Mouse (Mus musculus): ENCODE results near the gene Tarbp2.

Tarbp2 gene

DNA sequence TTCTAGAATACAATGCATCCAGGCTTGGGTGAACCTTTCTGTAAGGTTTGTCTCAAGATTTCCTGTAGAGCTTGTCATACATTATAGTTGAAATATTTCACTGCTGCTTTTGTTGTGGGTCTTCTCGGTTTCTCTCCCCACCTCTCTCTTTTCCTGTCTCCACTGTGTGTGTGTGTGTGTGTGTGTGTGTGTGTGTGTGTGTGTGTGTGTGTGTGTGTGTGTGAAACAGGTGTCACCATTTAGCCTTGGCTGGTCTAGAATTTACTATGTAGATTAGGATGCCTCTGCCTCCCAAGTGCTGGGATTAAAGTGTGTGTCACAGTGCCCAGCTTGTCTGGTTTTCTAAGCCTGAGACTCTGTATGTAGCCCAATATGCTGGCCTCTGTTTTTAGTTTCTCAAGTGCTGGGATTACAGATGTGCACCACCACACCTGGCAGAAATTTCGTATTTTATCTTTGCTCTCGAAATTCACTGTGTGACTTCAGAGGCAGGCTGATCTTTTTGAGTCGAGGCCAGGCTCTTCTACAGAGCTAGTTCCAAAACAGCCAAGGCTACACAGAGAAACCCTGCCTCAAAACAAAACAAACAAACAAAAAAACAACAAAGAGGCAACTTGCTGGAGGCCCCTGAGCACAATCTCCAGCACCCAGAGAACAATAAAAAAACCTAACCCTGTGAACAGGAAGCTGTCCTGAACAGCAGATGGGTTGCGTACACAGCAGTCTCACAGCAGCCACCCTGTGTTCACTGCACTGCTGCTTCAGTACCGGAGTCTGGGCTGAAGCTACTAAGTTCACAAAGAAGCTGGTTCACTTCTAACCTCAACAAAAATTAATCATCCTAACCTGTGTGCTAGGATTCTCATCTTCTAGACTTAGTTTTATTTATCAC, 8.4 kb downstream of the Tarbp2 start:
- DNase-seq (ENCODE audit: low read depth, low spot score): no peak

DNA sequence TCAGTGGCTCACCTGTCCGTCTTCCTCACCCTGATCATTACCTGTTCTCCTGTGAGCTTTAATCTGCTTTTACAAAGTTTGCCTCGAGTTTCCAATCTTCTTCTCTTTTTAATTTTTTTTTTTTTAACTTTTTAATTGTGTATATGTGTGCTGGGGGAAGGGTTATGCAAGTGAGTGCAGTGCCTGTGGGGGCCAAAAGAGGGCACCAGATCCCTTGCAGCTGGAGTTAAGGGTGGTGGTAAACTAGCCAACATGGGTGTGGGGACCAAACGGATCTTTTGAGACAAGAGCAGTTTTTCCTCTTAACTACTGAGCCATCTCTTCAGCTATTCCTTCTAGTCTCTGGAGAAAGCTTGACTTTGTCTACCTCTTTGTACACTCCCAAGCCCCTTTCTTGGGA, 9.9 kb downstream of the Tarbp2 start:
- no peak for DNase-seq (ENCODE audit: low read depth, low spot score)

DNA sequence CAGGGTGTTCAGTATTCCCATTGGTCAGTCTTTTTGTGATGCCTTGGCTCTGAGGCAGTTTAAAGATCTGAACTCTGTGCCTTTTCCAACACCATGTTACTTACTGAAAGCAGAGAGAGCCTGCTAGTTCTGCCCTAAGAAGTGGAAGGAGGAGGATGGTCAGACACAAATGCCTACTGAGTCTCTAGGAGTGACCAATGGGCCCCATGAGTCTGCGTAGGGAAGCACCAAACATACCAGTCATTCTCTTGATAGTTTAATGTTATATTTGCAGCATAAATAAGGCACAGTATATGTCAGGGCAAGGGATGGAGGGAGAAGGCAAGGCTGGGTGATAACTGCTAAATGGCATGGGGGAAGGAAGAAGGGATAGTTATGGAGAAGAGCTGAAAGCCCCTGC, 10.4 kb downstream of the Tarbp2 start:
- no peak for DNase-seq (ENCODE audit: low read depth, low spot score)

DNA sequence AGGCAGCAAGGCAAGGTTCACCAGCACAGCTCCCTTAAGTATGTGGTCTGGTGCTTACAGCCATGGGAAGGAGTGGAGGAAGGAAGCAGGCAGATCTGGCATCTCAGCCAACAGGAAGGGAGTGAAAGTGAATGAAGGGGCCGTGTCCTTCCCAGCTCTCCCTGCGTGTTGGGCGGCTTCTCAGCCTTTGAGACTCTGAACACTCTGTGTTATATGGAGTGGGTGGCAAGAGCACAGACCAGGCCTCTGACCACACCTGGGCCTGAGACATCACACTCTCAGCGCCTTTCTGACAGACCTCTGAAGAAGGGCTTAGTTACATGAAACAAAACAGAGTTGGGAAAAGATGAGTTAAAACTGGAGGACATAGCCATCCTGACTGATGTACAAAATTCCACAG, 12.6 kb downstream of the Tarbp2 start:
- DNase-seq (ENCODE audit: low read depth, low spot score): no peak

DNA sequence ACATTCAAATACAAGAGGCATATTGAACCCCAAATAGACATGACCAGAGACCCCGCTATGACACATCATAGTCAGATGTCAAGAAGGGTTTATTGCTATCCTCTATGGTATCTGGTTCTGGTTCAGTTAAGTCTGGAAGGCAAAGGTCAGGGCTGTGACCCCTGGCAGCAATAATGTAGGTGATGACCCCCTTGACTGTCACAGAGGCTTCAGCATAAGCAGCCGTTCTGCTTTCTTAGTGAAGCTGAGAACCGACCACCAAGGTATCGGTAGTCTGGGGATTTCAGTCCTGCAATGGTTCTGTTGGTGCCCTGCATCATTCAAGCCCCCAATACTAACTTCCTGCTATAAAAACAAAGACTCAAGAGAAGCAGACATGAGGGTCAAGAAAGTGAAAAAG, 13.6 kb downstream of the Tarbp2 start:
- DNase-seq (ENCODE audit: low read depth, low spot score): no peak

DNA sequence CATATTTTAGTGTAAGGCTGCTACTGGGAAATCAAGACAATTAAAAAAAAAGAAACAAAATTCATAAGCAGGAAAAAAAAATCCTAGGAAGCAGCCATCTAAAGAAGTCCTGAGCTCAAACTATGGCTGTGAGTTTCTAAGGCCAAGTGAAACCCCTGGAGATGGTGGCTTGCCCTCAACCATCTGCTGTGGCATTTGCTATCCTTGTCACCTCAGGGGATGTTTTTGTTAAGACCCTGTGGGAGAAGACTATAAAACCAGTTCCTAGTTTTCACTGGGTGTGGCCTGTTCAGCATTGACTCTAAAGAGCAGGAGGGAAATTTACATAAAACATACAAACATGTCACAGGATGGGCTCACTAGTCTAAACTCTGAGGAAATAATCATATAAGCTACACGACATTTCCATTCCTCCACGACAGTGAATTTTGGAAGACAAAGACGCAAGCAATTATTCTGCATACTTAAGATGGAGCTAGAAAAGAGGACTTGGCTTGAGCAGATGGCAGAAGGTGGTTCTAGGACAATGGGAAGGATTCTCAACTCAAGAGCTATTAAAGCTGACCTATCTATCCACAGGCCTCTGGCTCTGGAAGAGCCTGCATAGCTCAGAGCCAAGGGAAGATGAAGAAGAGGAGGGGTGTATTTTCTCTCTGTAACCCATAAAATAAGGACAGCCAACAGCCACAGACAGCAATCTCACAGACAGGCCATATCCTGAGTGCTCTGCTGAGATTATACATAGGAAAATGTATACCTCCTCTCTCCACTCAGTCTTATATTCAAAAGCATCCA, 14.3 kb downstream of the Tarbp2 start:
- DNase-seq (ENCODE audit: low read depth, low spot score): no peak

DNA sequence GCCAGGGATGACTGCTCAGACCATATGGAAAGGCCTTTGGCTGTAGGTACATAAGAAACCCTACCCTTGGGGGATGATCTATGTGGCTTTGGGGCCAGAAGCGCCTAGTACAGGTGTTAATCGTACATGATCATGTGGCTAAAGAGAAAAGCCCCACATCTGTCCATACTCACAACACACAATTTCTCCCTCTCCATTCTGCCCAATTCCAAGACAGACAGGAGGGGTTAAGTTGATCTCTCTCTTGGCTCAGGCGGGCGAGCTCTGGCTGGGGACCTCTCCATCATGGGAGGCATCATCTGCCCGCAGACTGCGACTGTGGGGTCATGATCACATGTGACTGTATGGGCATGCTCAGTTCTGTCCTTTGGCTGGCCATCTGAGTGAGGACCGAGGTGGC, 15.9 kb downstream of the Tarbp2 start:
- no peak for DNase-seq (ENCODE audit: low read depth, low spot score)

DNA sequence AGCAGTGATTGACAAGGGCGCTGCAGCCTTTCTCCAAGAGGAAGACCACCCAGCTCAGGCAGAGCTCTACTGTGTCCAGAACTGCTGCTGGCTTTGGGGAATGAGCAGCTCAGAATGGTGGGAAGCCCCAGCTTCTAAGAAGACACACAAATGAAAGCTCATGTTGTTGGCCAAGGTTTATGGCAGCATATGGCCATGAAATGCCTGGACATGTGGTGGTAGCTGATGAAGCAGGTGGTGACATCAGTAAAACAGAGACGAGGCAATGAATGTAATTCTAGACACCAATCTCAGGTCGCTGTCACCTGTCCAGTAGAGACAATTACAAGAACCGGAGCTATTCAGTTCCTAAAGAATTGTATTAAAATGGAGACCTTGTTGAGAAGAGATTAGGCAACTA, 26.8 kb downstream of the Tarbp2 start:
- DNase-seq (ENCODE audit: low read depth, low spot score): no peak

DNA sequence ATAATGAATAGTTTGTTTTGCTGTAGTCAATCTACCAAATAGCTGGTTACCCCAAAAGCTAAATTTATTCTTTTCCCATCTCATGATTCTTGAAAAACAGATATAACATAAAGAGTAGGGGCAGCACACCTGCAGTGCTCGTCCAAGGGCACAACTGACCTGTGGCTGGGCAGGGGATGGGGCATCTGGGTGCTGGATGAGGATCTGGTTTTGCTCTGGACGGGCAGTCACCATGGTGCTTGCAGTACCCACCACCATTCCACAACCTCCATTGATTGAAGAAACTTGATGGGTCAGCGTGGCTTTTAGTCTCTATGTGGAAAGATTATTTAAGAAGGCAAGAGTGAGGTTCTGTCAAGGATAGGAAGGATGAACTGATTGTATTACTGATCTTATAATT, 28.3 kb downstream of the Tarbp2 start:
- DNase-seq (ENCODE audit: low read depth, low spot score): no peak

DNA sequence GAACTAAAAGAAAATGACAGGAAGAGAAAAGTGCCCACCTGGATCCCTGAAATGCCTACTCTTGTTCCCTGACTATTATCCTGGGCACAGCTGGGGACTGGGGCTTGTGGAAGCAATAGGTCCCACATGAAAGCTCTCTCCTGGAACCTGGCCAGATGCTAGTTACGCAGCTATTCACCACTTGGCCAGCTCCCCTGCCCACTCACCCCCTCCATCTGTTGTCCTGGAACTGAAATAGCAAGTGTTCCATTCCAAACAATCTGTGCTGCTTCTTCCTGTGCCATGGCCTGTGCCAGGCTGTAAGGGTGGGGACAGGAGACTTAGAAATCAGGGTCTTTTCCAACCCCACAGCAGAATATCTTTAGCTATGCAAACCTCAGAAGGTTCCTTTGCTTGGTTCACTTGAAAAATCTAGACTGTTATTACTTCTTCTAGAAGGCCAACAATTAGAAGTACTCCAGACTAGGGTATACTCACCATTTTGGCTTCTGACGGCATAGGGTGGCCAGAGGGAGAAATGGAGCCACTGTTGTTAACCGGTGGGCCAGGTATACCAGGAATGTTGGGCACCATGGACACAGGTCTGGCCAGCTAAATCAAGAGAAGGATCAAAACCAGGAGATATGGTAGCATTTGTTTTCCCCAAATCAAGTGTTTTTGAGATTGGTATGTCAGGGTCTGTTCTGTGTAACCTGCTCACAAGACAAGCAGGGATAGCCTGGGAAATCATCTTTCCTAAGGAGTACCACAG, 28.9 kb downstream of the Tarbp2 start:
- no peak for DNase-seq (ENCODE audit: low read depth, low spot score)

DNA sequence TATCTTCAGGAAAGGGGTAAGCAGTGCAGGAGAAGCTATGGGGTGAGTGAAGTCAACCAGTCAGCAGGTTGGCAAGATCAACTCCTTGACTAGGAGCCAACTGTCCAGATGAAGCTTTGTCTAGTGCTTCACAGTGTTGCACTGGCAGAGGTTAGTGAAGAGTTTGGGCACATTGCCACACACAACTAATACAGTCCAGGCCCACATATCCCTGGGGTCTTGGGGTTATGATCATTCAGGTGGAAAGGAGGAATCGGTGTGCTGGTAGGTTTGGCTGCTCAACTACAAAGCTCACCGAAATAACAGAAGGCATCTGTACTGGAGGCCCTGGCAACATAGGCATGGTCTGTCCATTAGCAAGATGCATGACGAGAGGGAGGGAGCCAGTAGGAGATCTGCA, 29.5 kb downstream of the Tarbp2 start:
- no peak for DNase-seq (ENCODE audit: low read depth, low spot score)

DNA sequence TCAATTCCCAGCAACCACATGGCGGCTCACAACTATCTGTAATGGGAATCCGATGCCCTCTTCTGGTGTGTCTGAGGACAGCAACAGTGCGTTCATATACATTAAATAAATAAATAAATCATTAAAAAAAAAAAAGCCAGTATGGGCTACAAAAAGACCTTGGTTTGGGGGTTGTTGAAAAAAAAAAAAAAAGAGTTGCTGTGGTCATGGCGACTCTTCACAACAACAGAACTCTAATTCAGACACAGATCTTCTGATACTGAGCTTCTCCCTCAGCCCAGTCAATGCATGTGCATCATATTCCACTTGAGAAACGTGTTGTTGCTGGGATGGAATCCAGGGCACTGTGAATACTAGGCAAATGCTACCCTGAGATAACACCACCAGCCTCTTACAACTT, 34.6 kb downstream of the Tarbp2 start:
- DNase-seq (ENCODE audit: low read depth, low spot score): no peak

DNA sequence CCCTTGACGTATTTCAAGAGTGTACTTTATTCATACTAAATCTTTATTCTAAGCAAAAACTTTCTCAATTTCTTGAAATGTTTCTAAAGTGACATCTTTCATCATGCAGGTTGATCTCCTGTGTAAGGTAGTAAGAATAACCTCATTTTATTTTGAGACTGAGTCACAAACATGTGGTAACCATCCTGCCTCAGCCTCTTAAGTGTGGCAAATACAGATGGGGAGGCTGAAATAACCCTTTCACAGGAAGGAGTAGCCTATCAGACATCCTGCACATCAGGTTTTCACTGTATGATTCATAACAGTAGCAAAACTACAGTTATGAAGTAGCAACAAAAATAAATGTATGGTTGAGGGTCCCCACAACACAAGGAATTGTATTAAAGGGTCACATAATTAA, 37.6 kb downstream of the Tarbp2 start:
- no peak for DNase-seq (ENCODE audit: low read depth, low spot score)

DNA sequence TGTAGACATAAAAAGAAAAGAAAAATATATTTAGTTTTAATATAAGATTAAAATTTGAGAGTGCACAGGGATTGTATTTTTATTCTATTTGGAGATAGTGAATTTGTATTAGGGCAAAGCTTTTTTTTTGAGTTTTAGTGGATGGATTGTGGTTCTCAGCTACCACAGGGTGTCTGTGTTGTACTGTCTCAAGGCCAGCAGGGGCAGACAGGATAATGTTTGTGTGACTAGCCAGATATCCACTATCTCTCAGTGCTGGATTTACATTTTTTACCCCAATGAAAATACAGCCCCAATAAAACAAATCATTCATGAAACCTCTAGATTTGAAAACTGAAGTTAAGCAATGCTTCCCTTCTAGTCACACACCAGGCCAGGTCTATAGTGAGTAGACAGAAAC, 39.6 kb downstream of the Tarbp2 start:
- DNase-seq (ENCODE audit: low read depth, low spot score): no peak

DNA sequence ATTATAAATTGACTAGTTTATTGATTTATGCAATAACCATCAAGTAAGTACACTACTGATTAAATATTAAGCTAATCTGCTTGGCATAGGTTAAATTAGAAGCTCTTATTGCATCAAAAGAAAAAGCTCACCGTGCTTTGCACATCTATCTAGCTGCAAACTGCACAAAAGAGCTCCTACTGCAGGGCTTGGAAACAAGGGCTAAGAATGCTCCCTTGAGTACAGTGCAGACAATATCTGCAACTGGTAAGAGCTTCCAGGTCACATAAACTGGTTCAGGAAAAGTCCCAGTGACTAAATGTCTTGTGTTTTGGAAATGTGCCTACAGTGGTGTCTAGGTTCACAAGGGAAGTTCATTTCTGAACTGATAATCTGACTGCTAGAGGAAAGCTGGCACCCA, 44.5 kb downstream of the Tarbp2 start:
- DNase-seq (ENCODE audit: low read depth, low spot score): no peak

DNA sequence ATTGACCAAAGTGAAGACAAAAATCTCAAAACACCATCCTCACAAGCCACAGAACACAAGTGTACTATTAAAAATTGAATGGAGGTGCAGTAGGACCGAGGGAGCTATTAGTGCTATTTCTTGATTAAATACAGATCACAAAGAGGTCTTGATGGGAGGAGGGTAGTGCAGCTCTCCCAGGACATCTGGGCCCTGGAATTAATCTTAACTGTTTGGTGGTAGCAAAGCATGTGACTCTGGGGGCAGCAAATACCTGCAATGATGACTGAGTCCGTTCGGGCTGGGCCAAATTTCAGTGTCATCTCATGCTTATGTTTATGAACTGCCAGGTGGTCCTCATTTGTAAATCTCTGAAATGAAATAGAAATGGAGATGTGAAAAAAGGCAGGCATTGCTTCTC, 45.1 kb downstream of the Tarbp2 start:
- DNase-seq (ENCODE audit: low read depth, low spot score): no peak

DNA sequence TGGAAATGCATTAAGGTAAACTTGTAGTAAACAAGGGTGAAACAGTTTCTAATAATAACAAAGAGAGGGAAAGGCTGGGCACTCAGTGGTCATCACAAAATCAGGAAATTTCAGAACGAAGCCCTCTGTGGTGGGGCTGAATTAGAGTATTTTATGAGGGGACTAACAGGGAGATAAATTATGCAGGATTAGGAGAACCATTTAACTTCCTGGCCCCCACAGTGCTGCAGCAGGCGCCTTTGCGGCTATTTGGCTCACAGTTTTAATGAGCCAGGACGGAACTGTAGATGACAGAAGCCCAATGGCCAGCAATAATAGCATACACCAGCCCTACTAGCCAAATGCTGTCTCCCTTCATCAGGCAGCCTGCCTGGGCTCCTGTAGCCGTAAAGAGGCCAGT, 45.7 kb downstream of the Tarbp2 start:
- DNase-seq (ENCODE audit: low read depth, low spot score): no peak

DNA sequence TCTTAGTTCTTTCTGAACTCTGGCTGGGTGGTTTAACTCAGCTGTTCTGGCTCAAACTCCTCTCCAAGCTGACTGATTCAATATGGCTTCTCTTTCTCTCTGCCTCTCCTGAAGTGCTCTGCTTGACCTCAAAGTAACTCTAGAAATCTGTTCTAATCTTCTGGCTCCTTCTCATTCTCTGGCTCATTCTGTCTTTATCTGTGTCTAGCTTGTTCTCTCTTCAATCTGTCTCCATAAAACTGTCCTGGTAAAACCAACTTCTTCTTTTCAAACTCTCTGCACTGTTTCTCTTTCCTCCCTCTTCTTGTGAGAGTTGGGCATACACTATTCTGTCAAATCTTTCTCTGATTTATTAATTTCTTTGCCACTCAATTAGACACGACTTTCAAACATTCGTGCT, 49.9 kb downstream of the Tarbp2 start:
- DNase-seq (ENCODE audit: low read depth, low spot score): no peak

DNA sequence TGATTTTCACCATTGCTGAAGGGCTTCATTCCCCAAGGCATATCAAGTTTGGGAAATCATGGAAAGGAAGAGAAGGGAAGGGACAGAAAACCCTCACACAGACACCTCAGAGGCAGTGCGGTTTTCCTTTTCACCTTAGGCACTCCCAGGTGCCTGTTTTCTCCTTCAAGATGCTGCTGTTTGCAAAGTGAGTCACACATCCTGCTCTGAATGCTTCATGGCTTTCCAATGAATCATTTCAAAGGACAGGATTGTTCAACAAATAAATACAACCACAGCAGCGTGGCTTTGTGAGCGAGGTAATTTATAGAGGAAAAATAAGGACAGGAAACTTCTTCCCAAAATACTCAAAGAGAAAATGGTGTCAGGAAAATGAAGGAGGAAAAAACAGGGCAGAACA, 54.1 kb downstream of the Tarbp2 start:
- DNase-seq (ENCODE audit: low read depth, low spot score): no peak

Data from WW6 (cell line).